Mouse (Mus musculus): ENCODE data around the gene Itpr2.

GRCm38 (mm10) chr6:146424778-146425177 lies 77.2 kb downstream of the Itpr2 start:
- no peak for TF ChIP-seq POLR2A (IDR thresholded peaks at IDR 0.05; ENCODE audit: borderline replicate concordance, extremely low read depth, low read depth, low read length)
- no peak for TF ChIP-seq CTCF (IDR thresholded peaks at IDR 0.05; ENCODE audit: insufficient read depth, low read length)
